Mouse (Mus musculus): Measurements from ENCODE around the gene Ndufaf3.

GRCm38 (mm10) chr9:108560227-108560841 lies 6.9 kb downstream of the Ndufaf3 start, which contains the start of gene Impdh2:
- TF ChIP-seq CTCF (IDR thresholded peaks at IDR 0.05; ENCODE audit: borderline replicate concordance, insufficient read depth, low read length) (no peak), POLR2A (IDR thresholded peaks at IDR 0.05; ENCODE audit: low read depth, low read length) (peak; percentile 89)

All from embryonic fibroblast, embryonic 13.5 days (primary cell).